Mouse (Mus musculus) midbrain, embryonic 12.5 days (tissue): ENCODE measurements around the gene Rab20. TPM values are rescaled to one million over a fixed set of nuclear protein-coding genes. Genes with fewer than 3 reads are reported as not detected.

Experiments
- ATAC-seq: fragments of 200-750 bp; cut with Nextera tagmentation; 2 replicates; pipeline ENCODE4 v1.8.0; 2017; ENCODE audit warnings: low read depth, moderate TSS enrichment, moderate library complexity; ENCODE audit not compliant: low FRiP score
- H3K27ac ChIP-seq: fragments of 300-500 bp; sonication (generic); replicated peaks from 2 replicates; pipeline ENCODE4 v1.5.1; 2016; ENCODE audit warnings: mild to moderate bottlenecking
- H3K27me3 ChIP-seq: fragments of 300-500 bp; sonication (generic); 2 replicates; pipeline ENCODE4 v1.6.1; 2016; ENCODE audit warnings: mild to moderate bottlenecking
- H3K36me3 ChIP-seq: fragments of 300-500 bp; sonication (generic); 2 replicates; pipeline ENCODE4 v1.6.1; 2016
- H3K4me1 ChIP-seq: fragments of 300-500 bp; sonication (generic); 2 replicates; pipeline ENCODE4 v1.6.1; 2016
- H3K4me2 ChIP-seq: fragments of 300-500 bp; sonication (generic); replicated peaks from 2 replicates; pipeline ENCODE4 v1.6.1; 2016; ENCODE audit warnings: mild to moderate bottlenecking, moderate library complexity
- H3K4me3 ChIP-seq: fragments of 300-500 bp; sonication (generic); 2 replicates; pipeline ENCODE4 v1.5.1; 2016; ENCODE audit warnings: mild to moderate bottlenecking
- H3K9ac ChIP-seq: fragments of 300-500 bp; sonication (generic); replicated peaks from 2 replicates; pipeline ENCODE4 v1.6.1; 2016; ENCODE audit warnings: mild to moderate bottlenecking, moderate library complexity
- H3K9me3 ChIP-seq: fragments of 300-500 bp; sonication (generic); 2 replicates; pipeline ENCODE4 v1.6.1; 2016; ENCODE audit warnings: mild to moderate bottlenecking
- WGBS: fragments of 180-500 bp; shearing (Covaris S2); methylation state at CpG from one replicate; pipeline ENCODE4 v1.1.7; 2016; 5-methylcytosine and 5-hydroxymethylcytosine counted together
- polyA plus RNA-seq: library from polyadenylated mRNA; unstranded; fragments of >200 nt; fragmentation: Nextera tagmentation; extraction: Ambion mirVana; gene quantifications from 2 replicates; pipeline ENCODE4 v1.2.1, GENCODE M21; 2016

The Rab20 gene
- polyA plus RNA-seq, 1 experiment from 2014 or later = 0.50 TPM

- no peak overlapping the region for H3K4me2 ChIP-seq
- ATAC-seq = no peak
- H3K4me3 ChIP-seq = no peak overlapping the region
- H3K36me3 ChIP-seq = no peaks in the 10 kb centered on the region
- H3K9ac ChIP-seq = no peak overlapping the region
- H3K9me3 ChIP-seq = 0 out of 2 replicates have a peak, but pooled peaks cover 4% of the 10 kb centered on the region
- no peaks in the 10 kb centered on the region for H3K27me3 ChIP-seq
- H3K4me1 ChIP-seq = peaks cover 8% of the 10 kb centered on the region
- no peak overlapping the region for H3K27ac ChIP-seq
- 94% methylated on average over 2 of the region's 2 CpGs for WGBS
Observed at GRCm38 (mm10) chr8:11463541-11463888, 15.0 kb downstream of the Rab20 start.

- ATAC-seq = no peak
Observed at GRCm38 (mm10) chr8:11462641-11463040, 15.9 kb downstream of the Rab20 start.

GRCm38 (mm10) chr8:11461847-11462246 lies 16.7 kb downstream of the Rab20 start:
- H3K9me3 ChIP-seq = 0 out of 2 replicates have a peak, but pooled peaks cover 4% of the 10 kb centered on the region
- no peak overlapping the region for H3K4me2 ChIP-seq
- H3K27me3 ChIP-seq = no peaks in the 10 kb centered on the region
- H3K27ac ChIP-seq = no peak overlapping the region
- ATAC-seq = no peak
- no peak overlapping the region for H3K9ac ChIP-seq
- peaks cover 8% of the 10 kb centered on the region for H3K4me1 ChIP-seq
- H3K4me3 ChIP-seq = no peak overlapping the region
- WGBS = 86% methylated on average over 2 of the region's 2 CpGs
- no peaks in the 10 kb centered on the region for H3K36me3 ChIP-seq

More at GRCm38 (mm10) chr8:11462641-11463040, 15.9 kb downstream of the Rab20 start:
- Histone ChIP-seq H3K4me2 (no peak overlapping the region), H3K27me3 (no peaks in the 10 kb centered on the region), H3K4me1 (peaks cover 8% of the 10 kb centered on the region), H3K36me3 (no peaks in the 10 kb centered on the region), H3K9me3 (0 out of 2 replicates have a peak, but pooled peaks cover 4% of the 10 kb centered on the region), H3K27ac (no peak overlapping the region), H3K4me3 (no peak overlapping the region), H3K9ac (no peak overlapping the region)
- WGBS = 95% methylated on average over 4 of the region's 4 CpGs

GRCm38 (mm10) chr8:11460934-11461333 lies 17.6 kb downstream of the Rab20 start:
- Histone ChIP-seq H3K27me3 (no peaks in the 10 kb centered on the region), H3K4me3 (no peak overlapping the region), H3K27ac (no peak overlapping the region), H3K4me1 (peaks cover 4% of the 10 kb centered on the region), H3K9me3 (0 out of 2 replicates have a peak, but pooled peaks cover 4% of the 10 kb centered on the region), H3K36me3 (no peaks in the 10 kb centered on the region), H3K4me2 (no peak overlapping the region), H3K9ac (no peak overlapping the region)
- no peak for ATAC-seq
- WGBS = 43% methylated on average over 2 of the region's 2 CpGs

GRCm38 (mm10) chr8:11459016-11459415 lies 19.5 kb downstream of the Rab20 start:
- Histone ChIP-seq H3K27me3 (peaks cover 5% of the 10 kb centered on the region; the same call in 1 of the 2 replicates), H3K4me2 (no peak overlapping the region), H3K27ac (no peak overlapping the region), H3K36me3 (no peaks in the 10 kb centered on the region), H3K9ac (no peak overlapping the region), H3K9me3 (0 out of 2 replicates have a peak, but pooled peaks cover 4% of the 10 kb centered on the region), H3K4me1 (peaks cover 6% of the 10 kb centered on the region; the same call in 1 of the 2 replicates), H3K4me3 (no peak overlapping the region)
- ATAC-seq = no peak
- WGBS = 56% methylated on average over 5 of the region's 5 CpGs

- no peak overlapping the region for H3K27ac ChIP-seq
- H3K4me3 ChIP-seq = no peak overlapping the region
- peaks cover 10% of the 10 kb centered on the region for H3K27me3 ChIP-seq
- no peak for ATAC-seq
- 0 out of 2 replicates have a peak, but pooled peaks cover 4% of the 10 kb centered on the region for H3K9me3 ChIP-seq
- no peaks in the 10 kb centered on the region for H3K36me3 ChIP-seq
- peaks cover 14% of the 10 kb centered on the region for H3K4me1 ChIP-seq
- H3K4me2 ChIP-seq = no peak overlapping the region
- no peak overlapping the region for H3K9ac ChIP-seq
- WGBS = 54% methylated on average over 12 of the region's 12 CpGs
Observed at GRCm38 (mm10) chr8:11457981-11458836, 20.3 kb downstream of the Rab20 start.

GRCm38 (mm10) chr8:11457278-11457677 lies 21.2 kb downstream of the Rab20 start:
- Histone ChIP-seq H3K27me3 (peaks cover 16% of the 10 kb centered on the region), H3K4me3 (no peak overlapping the region), H3K36me3 (no peaks in the 10 kb centered on the region), H3K9me3 (0 out of 2 replicates have a peak, but pooled peaks cover 4% of the 10 kb centered on the region), H3K9ac (no peak overlapping the region), H3K4me2 (no peak overlapping the region), H3K27ac (no peak overlapping the region), H3K4me1 (peaks cover 23% of the 10 kb centered on the region)
- no peak for ATAC-seq
- WGBS = 83% methylated on average over 3 of the region's 3 CpGs

GRCm38 (mm10) chr8:11454228-11454627 lies 24.3 kb downstream of the Rab20 start:
- Histone ChIP-seq H3K9me3 (no peaks in the 10 kb centered on the region), H3K9ac (no peak overlapping the region), H3K36me3 (no peaks in the 10 kb centered on the region), H3K27me3 (peaks cover 23% of the 10 kb centered on the region), H3K4me3 (no peak overlapping the region), H3K27ac (no peak overlapping the region), H3K4me1 (peaks cover 36% of the 10 kb centered on the region), H3K4me2 (no peak overlapping the region)
- 31% methylated on average over 12 of the region's 12 CpGs for WGBS
- no peak for ATAC-seq

GRCm38 (mm10) chr8:11452974-11453373 lies 25.5 kb downstream of the Rab20 start:
- Histone ChIP-seq H3K4me2 (no peak overlapping the region), H3K9ac (peak overlapping the region; percentile 15; the same call in 1 of the 2 replicates), H3K27ac (peak overlapping the region; percentile 69), H3K4me1 (peaks cover 36% of the 10 kb centered on the region), H3K36me3 (no peaks in the 10 kb centered on the region), H3K9me3 (no peaks in the 10 kb centered on the region), H3K4me3 (no peak overlapping the region), H3K27me3 (peaks cover 23% of the 10 kb centered on the region)
- ATAC-seq = peak; percentile 38; the same call in 1 of the 2 replicates
- WGBS = 17% methylated on average over 4 of the region's 4 CpGs

- WGBS = 47% methylated on average over 3 of the region's 3 CpGs
- no peak for ATAC-seq
- Histone ChIP-seq H3K27me3 (peaks cover 23% of the 10 kb centered on the region), H3K4me3 (no peak overlapping the region), H3K9me3 (no peaks in the 10 kb centered on the region), H3K4me2 (no peak overlapping the region), H3K27ac (peak overlapping the region; percentile 69), H3K36me3 (no peaks in the 10 kb centered on the region), H3K4me1 (peaks cover 36% of the 10 kb centered on the region), H3K9ac (peak overlapping the region; percentile 15; the same call in 1 of the 2 replicates)
Observed at GRCm38 (mm10) chr8:11452559-11452958, 26.0 kb downstream of the Rab20 start.

GRCm38 (mm10) chr8:11452152-11452551 lies 26.4 kb downstream of the Rab20 start:
- Histone ChIP-seq H3K4me1 (peaks cover 36% of the 10 kb centered on the region), H3K4me2 (no peak overlapping the region), H3K9me3 (no peaks in the 10 kb centered on the region), H3K27me3 (peaks cover 23% of the 10 kb centered on the region), H3K36me3 (no peaks in the 10 kb centered on the region), H3K9ac (no peak overlapping the region), H3K27ac (no peak overlapping the region; the same call in 1 of the 2 replicates), H3K4me3 (no peak overlapping the region)
- no peak for ATAC-seq
- 92% methylated on average over 1 of the region's 1 CpGs for WGBS
